Mouse (Mus musculus) hindbrain, embryonic 10.5 days (tissue): Measurements from ENCODE around the gene Plekhh2. TPM values are rescaled to one million over a fixed set of nuclear protein-coding genes. Genes with fewer than 3 reads are reported as not detected.

Source experiments
- DNase-seq: peaks from one replicate; pipeline ENCODE4 v3.0.0-alpha.2; 2017; ENCODE audit warnings: low spot score
- H3K27ac ChIP-seq: fragments of 300-500 bp; sonication (generic); 2 replicates; pipeline ENCODE4 v1.5.1; 2016; ENCODE audit warnings: mild to moderate bottlenecking, moderate library complexity
- H3K27me3 ChIP-seq: fragments of 300-500 bp; sonication (generic); 2 replicates; pipeline ENCODE4 v1.6.1; 2016; ENCODE audit warnings: mild to moderate bottlenecking; ENCODE audit not compliant: poor library complexity, insufficient read depth, severe bottlenecking
- H3K36me3 ChIP-seq: fragments of 300-500 bp; sonication (generic); 2 replicates; pipeline ENCODE4 v1.6.1; 2016; ENCODE audit warnings: mild to moderate bottlenecking, moderate library complexity
- H3K4me1 ChIP-seq: fragments of 300-500 bp; sonication (generic); replicated peaks from 2 replicates; pipeline ENCODE4 v1.6.1; 2016; ENCODE audit warnings: mild to moderate bottlenecking
- H3K4me3 ChIP-seq: fragments of 300-500 bp; sonication (generic); 2 replicates; pipeline ENCODE4 v1.5.1; 2016; ENCODE audit warnings: mild to moderate bottlenecking, moderate library complexity
- H3K9me3 ChIP-seq: fragments of 300-500 bp; sonication (generic); 2 replicates; pipeline ENCODE4 v1.6.1; 2016; ENCODE audit warnings: mild to moderate bottlenecking, moderate library complexity
- WGBS: fragments of 180-500 bp; shearing (Covaris S2); methylation state at CpG from one replicate; pipeline ENCODE4 v1.1.7; 2016; 5-methylcytosine and 5-hydroxymethylcytosine counted together
- polyA plus RNA-seq: library from polyadenylated mRNA; unstranded; fragments of >200 nt; fragmentation: Nextera tagmentation; extraction: Ambion mirVana; gene quantifications from 2 replicates; pipeline ENCODE4 v1.2.1, GENCODE M21; 2016

Plekhh2 gene
- polyA plus RNA-seq: 3.1 and 3.2 TPM in 2 replicates

DNA sequence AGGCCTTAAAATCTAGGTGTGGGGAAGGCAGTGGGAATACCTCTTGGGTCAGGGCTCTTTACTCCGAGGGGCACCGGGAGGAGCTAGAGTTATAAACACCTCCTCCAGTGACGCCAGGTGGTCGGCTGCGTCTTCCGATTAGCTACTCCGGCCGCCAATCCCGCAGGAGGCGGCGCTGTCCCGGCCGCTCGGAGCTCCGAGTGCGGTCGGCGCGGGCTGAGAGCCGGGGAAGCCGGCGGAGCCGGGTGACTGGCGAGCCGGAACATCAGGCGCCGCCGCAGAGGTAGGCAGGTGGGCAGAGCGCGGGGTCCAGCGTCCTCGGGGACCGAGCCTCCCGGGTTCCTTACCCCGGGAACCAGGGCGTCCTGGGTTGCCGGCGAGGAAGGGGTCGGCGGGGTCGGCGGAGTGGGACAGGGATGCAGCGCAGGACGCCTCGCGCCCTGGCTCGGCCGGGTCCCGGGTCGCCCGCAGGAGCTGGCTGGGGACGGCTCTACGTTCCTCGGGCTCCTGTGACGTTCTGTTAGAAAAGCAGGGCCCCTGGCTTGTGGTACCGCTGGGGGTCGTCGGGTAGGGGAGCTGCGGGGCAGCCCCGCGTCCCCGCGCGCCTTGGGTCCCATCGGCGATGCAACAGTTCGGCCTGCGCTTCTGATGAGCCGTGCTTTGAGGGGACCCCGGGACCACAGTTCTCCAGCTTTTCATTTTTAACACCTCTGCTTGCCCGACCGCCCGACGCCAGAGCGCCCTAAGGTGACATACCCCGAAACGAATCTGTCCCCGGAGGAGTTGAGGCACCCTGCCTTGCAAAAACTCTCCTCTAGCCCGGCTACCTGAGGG lies at the start of gene Plekhh2:
TSS of gene Plekhh2 (plus strand) at position 214 of the 834 bp plus-strand sequence.
- H3K9me3 ChIP-seq: no peaks in the 10 kb centered on the region
- peak; percentile 85 for DNase-seq
- H3K27me3 ChIP-seq: peaks cover 20% of the 10 kb centered on the region
- no peaks in the 10 kb centered on the region for H3K36me3 ChIP-seq
- under 1% methylated on average over 79 of the region's 79 CpGs for WGBS
- peak within 1 kb of the TSS; percentile 87 for H3K27ac ChIP-seq
- peaks cover 30% of the 10 kb centered on the region for H3K4me1 ChIP-seq
- peak within 1 kb of the TSS; percentile 76 for H3K4me3 ChIP-seq

GRCm38 (mm10) chr17:84465753-84466608 lies 45.7 kb upstream of the Plekhh2 start, which contains the start of gene Thada:
Gene Thada (minus strand): TSS chr17:84466205.
- Histone ChIP-seq H3K27ac (peak within 1 kb of the TSS; percentile 94), H3K9me3 (no peaks in the 10 kb centered on the region), H3K27me3 (no peaks in the 10 kb centered on the region), H3K36me3 (peaks cover 10% of the 10 kb centered on the region), H3K4me3 (peak within 1 kb of the TSS; percentile 90), H3K4me1 (peaks cover 23% of the 10 kb centered on the region)
- WGBS: under 1% methylated on average over 67 of the region's 67 CpGs
- peak; percentile 98 for DNase-seq

DNA sequence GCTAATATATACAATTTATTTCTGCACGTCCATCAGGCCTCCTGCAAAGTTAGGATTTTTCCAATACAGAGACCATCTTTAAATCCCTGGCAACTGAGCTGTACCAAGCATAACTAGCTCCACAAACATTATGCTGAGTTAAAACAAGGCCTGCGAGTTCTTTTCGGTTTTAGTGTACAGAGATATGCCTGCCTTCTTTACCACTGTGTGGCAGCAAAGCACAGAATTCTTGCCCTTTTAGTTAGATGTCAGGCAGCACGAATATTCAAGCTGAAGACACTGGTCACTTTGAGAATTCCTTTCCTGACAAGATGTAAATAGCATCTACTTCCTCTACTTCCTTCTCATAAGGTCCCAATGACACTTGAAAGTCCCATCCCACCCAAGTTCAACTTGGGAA lies 37.4 kb upstream of the Plekhh2 start:
- Histone ChIP-seq H3K9me3 (no peaks in the 10 kb centered on the region), H3K36me3 (no peaks in the 10 kb centered on the region), H3K4me1 (no peaks in the 10 kb centered on the region), H3K27me3 (no peaks in the 10 kb centered on the region), H3K27ac (no peak overlapping the region), H3K4me3 (no peak overlapping the region)
- WGBS: 67% methylated on average over 4 of the region's 4 CpGs
- DNase-seq: no peak

- DNase-seq: no peak
- Histone ChIP-seq H3K9me3 (no peaks in the 10 kb centered on the region), H3K36me3 (no peaks in the 10 kb centered on the region), H3K27me3 (no peaks in the 10 kb centered on the region), H3K4me1 (peaks cover 18% of the 10 kb centered on the region), H3K4me3 (no peak overlapping the region), H3K27ac (no peak overlapping the region)
- 90% methylated on average over 5 of the region's 5 CpGs for WGBS
Observed at GRCm38 (mm10) chr17:84477176-84477575, 34.5 kb upstream of the Plekhh2 start.

GRCm38 (mm10) chr17:84478276-84478675 lies 33.4 kb upstream of the Plekhh2 start:
- 81% methylated on average over 4 of the region's 4 CpGs for WGBS
- H3K4me3 ChIP-seq: no peak overlapping the region
- no peak for DNase-seq
- H3K27me3 ChIP-seq: no peaks in the 10 kb centered on the region
- no peak overlapping the region for H3K27ac ChIP-seq
- peaks cover 18% of the 10 kb centered on the region for H3K4me1 ChIP-seq
- H3K9me3 ChIP-seq: no peaks in the 10 kb centered on the region
- no peaks in the 10 kb centered on the region for H3K36me3 ChIP-seq

GRCm38 (mm10) chr17:84480464-84481355 lies 31.0 kb upstream of the Plekhh2 start:
- Histone ChIP-seq H3K4me1 (peaks cover 18% of the 10 kb centered on the region), H3K27ac (peak overlapping the region; percentile 35; the same call in 1 of the 2 replicates), H3K9me3 (no peaks in the 10 kb centered on the region), H3K27me3 (no peaks in the 10 kb centered on the region), H3K4me3 (no peak overlapping the region), H3K36me3 (no peaks in the 10 kb centered on the region)
- WGBS: 47% methylated on average over 15 of the region's 15 CpGs
- peak; percentile 43 for DNase-seq

- no peak overlapping the region for H3K27ac ChIP-seq
Observed at GRCm38 (mm10) chr17:84482831-84483230, 28.9 kb upstream of the Plekhh2 start.

GRCm38 (mm10) chr17:84483673-84484320 lies 27.9 kb upstream of the Plekhh2 start:
- no peaks in the 10 kb centered on the region for H3K36me3 ChIP-seq
- H3K4me1 ChIP-seq: peaks cover 18% of the 10 kb centered on the region
- no peak overlapping the region for H3K4me3 ChIP-seq
- DNase-seq: no peak
- H3K27ac ChIP-seq: no peak overlapping the region
- H3K9me3 ChIP-seq: no peaks in the 10 kb centered on the region
- WGBS: 87% methylated on average over 6 of the region's 6 CpGs
- H3K27me3 ChIP-seq: no peaks in the 10 kb centered on the region

More at GRCm38 (mm10) chr17:84482831-84483230, 28.9 kb upstream of the Plekhh2 start:
- no peaks in the 10 kb centered on the region for H3K27me3 ChIP-seq
- peaks cover 18% of the 10 kb centered on the region for H3K4me1 ChIP-seq
- 91% methylated on average over 3 of the region's 3 CpGs for WGBS
- DNase-seq: no peak
- no peaks in the 10 kb centered on the region for H3K9me3 ChIP-seq
- H3K36me3 ChIP-seq: no peaks in the 10 kb centered on the region
- H3K4me3 ChIP-seq: no peak overlapping the region

- H3K4me3 ChIP-seq: no peak overlapping the region
- H3K27me3 ChIP-seq: no peaks in the 10 kb centered on the region
- H3K27ac ChIP-seq: no peak overlapping the region
- peaks cover 3% of the 10 kb centered on the region; the same call in 1 of the 2 replicates for H3K4me1 ChIP-seq
- no peak for DNase-seq
- WGBS: 86% methylated on average over 2 of the region's 2 CpGs
- H3K36me3 ChIP-seq: no peaks in the 10 kb centered on the region
- H3K9me3 ChIP-seq: no peaks in the 10 kb centered on the region
Observed at GRCm38 (mm10) chr17:84487415-84487814, 24.3 kb upstream of the Plekhh2 start.

GRCm38 (mm10) chr17:84492255-84492880 lies 19.3 kb upstream of the Plekhh2 start:
- peaks cover 6% of the 10 kb centered on the region; the same call in 1 of the 2 replicates for H3K4me1 ChIP-seq
- no peaks in the 10 kb centered on the region for H3K9me3 ChIP-seq
- H3K27ac ChIP-seq: no peak overlapping the region
- no peak for DNase-seq
- H3K4me3 ChIP-seq: no peak overlapping the region
- no peaks in the 10 kb centered on the region for H3K36me3 ChIP-seq
- H3K27me3 ChIP-seq: no peaks in the 10 kb centered on the region
- WGBS: 28% methylated on average over 5 of the region's 5 CpGs

DNA sequence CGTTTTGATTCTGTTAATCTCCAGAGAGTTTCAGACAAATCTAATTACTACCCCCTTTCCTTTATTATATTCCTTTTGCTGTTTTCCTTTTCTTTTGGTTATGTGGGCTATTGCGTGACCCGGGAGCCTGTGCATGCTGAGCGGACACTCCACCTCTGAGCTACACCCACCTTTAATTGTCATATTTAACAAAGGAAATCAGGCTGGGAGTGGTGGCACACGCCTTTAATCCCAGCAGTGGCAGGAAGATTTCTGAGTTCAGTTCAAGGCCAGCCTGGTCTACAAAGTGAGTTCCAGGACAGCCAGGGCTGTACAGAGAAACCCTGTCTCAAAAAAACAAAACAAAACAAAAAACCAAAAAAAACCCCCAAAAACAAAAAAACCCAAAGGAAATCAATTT lies 14.7 kb upstream of the Plekhh2 start:
- Histone ChIP-seq H3K4me1 (peaks cover 16% of the 10 kb centered on the region), H3K9me3 (no peaks in the 10 kb centered on the region), H3K4me3 (no peak overlapping the region), H3K36me3 (no peaks in the 10 kb centered on the region), H3K27me3 (no peaks in the 10 kb centered on the region), H3K27ac (no peak overlapping the region)
- DNase-seq: no peak
- 84% methylated on average over 5 of the region's 5 CpGs for WGBS
